Mouse (Mus musculus): ENCODE results near the gene Creb3l4. TPM values are rescaled to one million over a fixed set of nuclear protein-coding genes. Genes with fewer than 3 reads are reported as not detected.
"Not testable (repeated sequence)": the region's sequence is repeated elsewhere in the genome, so short reads cannot be mapped to it uniquely, and the experiment has no call there.

Creb3l4 gene
- not detected in 2 replicates for total RNA-seq (2017)

DNA sequence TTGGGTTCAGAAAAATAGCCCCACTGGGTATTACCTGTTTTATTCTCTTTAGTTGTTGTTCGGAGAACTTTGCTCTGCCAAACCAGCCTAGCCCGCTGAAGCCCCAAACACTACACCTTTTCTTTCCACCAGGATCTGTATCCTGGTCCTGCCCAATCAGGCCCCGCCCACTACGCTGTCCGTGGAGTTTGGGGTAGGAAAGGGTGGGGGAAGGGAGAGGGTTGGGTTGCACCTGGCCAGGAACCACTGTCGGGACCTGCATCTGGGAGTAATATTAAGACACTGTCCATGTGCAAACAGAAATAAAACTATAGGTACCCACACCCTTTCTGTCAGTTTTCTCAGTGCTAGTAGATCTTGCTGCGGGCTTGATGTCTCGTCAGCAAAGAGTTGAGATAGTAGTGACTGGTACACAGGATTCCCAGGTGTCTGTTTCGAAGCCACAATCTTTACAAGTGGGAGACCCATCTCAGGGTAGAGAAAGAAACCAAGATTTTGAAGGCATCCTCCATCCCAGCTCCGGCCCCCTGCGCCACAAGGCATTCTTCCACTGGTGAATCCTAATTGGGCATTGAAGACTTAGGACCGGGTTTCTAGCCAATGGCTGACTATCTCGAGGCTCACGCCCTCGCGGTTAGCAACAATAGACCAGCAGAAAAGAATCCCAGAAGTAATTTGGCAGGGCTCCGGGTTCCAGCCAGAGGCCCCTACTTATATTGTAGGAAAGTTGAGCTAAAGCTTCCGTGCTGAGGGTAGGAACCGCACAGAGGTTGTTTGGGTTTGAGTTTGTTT, at the start of gene Creb3l4:
Creb3l4 (minus strand) TSS at position 529 of the 792 bp plus-strand sequence.
- no peak for ATAC-seq (replicated peaks in 1 of 2; ENCODE audit: insufficient read depth in 1 of 2, low FRiP score in 2 of 2, low TSS enrichment in 1 of 2, low read depth in 1 of 2, poor library complexity in 2 of 2, severe bottlenecking in 2 of 2)

DNA sequence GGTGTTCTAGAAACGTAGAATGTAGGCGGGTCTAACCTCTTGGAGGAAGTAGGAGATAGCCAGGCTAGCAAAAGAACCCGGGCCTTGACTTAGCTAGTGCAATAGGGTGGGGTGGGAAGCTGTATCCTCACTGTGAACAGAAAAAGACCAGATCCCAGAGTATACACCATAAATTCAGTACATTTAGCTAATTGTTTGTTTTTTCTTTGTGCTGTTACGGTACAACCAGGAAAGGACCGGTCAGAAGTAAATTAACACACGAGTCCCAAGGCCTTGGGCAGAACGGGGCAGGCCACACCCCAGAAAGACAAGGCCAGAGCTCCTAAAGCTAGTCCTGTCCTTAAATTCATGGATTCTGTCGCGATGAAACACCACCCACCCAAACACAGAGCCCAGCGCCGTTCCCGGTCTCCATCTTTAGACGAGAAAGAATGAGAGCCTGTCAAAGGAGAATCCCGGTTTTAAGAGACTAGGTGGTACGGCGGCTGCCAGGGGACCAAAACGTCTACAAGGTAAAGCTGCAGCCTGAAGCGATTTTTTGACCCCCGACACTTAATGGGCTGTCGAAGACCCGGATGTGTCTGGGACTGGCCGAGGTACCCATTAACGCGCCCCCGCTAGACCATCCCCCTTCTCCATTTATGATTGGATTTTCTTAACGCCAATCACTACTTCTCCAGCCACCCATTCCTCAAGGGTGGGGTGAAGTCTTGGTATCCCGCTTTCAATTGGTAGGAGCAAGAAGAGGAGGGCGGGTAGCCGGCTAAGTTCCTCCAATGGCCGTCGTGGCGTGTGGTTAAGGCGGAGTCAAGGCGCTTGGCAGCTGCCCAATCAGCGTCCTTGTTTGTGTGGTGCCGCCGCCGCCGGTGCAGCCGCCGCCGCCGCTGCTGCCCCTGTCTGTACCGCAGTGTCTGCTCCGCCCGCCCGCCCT, 49.3 kb upstream of the Creb3l4 start, which contains the start of gene Gatad2b:
Gatad2b (plus strand) TSS at position 834 of the 931 bp plus-strand sequence.
- peak; percentile 98 to 99 for ATAC-seq (replicated peaks in 1 of 2; ENCODE audit: insufficient read depth in 1 of 2, low FRiP score in 2 of 2, low TSS enrichment in 1 of 2, low read depth in 1 of 2, poor library complexity in 2 of 2, severe bottlenecking in 2 of 2)

- no peak for ATAC-seq (replicated peaks in 1 of 2; ENCODE audit: insufficient read depth in 1 of 2, low FRiP score in 2 of 2, low TSS enrichment in 1 of 2, low read depth in 1 of 2, poor library complexity in 2 of 2, severe bottlenecking in 2 of 2)
These were observed 48.7 kb upstream of the Creb3l4 start for GRCm38 (mm10) chr3:90291982-90292344.

DNA sequence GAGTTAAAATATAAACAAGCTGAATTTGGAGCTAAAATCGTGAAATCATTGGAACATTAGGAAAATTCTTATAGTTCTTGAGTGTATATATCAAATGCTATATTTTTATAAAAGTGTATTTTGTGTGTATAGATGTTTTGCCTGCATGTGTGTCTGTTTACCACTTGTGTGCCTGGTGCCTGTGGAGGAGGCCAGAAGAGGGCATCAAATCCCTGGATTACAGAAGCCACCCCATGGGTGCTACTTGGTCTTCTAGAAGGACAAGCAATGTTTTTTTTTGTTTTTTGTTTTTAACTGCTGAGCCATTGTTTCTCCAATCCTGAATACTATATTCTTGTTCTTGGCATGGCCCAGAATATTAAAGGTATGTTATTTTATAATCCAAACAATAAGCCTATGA, 47.3 kb upstream of the Creb3l4 start:
- no peak for ATAC-seq (replicated peaks in 1 of 2; ENCODE audit: insufficient read depth in 1 of 2, low FRiP score in 2 of 2, low TSS enrichment in 1 of 2, low read depth in 1 of 2, poor library complexity in 2 of 2, severe bottlenecking in 2 of 2)

DNA sequence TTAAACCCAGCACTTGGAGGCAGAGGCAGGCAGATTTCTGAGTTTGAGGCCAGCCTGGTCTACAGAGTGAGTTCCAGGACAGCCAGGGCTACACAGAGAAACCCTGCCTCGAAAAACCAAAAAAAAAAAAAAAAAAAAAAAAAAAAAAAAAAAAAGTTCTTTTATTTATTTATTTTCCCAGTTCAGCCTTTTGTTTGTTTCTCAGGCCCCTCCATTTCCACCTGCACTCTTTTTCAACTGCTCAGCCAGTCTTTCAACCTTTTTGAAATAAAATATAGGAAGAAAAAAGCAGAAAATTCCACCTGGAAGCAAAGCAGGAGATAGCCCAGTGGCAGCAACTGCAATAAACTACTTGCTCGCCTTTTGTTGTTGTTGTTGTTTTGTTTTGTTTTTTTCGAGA, 46.1 kb upstream of the Creb3l4 start:
- ATAC-seq (replicated peaks in 1 of 2; ENCODE audit: insufficient read depth in 1 of 2, low FRiP score in 2 of 2, low TSS enrichment in 1 of 2, low read depth in 1 of 2, poor library complexity in 2 of 2, severe bottlenecking in 2 of 2), result not testable (repeated sequence)

GRCm38 (mm10) chr3:90284150-90284549, 40.8 kb upstream of the Creb3l4 start:
- no peak for ATAC-seq (replicated peaks in 1 of 2; ENCODE audit: insufficient read depth in 1 of 2, low FRiP score in 2 of 2, low TSS enrichment in 1 of 2, low read depth in 1 of 2, poor library complexity in 2 of 2, severe bottlenecking in 2 of 2)

DNA sequence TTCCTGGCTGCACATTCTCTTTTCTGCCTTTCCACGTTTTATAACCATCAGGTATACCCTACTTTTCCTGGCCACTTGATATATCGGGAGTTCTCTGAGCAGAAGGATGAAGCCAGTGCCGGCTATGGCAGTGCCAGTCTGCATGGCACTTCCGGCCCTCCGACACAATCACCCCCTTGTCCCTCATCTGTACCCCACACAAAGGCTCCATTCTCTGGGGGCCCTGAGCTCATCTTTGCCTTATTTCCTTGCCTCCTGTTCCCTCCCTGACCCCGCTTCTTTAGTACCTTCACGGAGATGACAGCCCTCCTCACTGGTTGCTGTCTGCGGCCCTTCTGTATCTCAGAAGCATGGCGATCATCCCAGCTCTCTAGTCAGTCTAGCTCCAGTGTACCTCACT, 37.4 kb upstream of the Creb3l4 start:
- ATAC-seq (replicated peaks in 1 of 2; ENCODE audit: insufficient read depth in 1 of 2, low FRiP score in 2 of 2, low TSS enrichment in 1 of 2, low read depth in 1 of 2, poor library complexity in 2 of 2, severe bottlenecking in 2 of 2), result no peak

- ATAC-seq (replicated peaks in 1 of 2; ENCODE audit: insufficient read depth in 1 of 2, low FRiP score in 2 of 2, low TSS enrichment in 1 of 2, low read depth in 1 of 2, poor library complexity in 2 of 2, severe bottlenecking in 2 of 2), result no peak
These were observed 36.4 kb upstream of the Creb3l4 start for GRCm38 (mm10) chr3:90279743-90280142.

- no peak for ATAC-seq (replicated peaks in 1 of 2; ENCODE audit: insufficient read depth in 1 of 2, low FRiP score in 2 of 2, low TSS enrichment in 1 of 2, low read depth in 1 of 2, poor library complexity in 2 of 2, severe bottlenecking in 2 of 2)
These were observed 35.9 kb upstream of the Creb3l4 start for GRCm38 (mm10) chr3:90279216-90279615.

GRCm38 (mm10) chr3:90278211-90278610, 34.9 kb upstream of the Creb3l4 start:
- ATAC-seq (replicated peaks in 1 of 2; ENCODE audit: insufficient read depth in 1 of 2, low FRiP score in 2 of 2, low TSS enrichment in 1 of 2, low read depth in 1 of 2, poor library complexity in 2 of 2, severe bottlenecking in 2 of 2), result no peak

DNA sequence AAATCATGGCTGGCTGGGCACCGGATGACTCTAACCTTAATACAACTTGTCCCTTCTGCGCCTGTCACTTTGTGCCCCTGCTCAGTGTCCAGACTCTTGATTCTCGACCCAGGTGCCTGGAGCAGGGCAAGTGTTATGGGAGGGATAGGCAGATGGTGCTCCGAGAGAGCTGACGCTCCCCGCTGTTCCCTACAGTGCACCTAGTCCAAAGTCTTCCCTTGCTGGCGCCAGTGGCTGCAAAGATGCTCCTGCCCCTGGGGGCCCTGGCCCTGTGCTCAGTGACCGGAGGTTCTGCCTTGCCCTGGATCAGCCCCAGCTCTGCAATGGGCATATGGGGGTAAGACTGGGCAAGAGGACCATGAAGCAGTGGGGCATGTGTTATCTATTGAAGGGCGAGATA, 34.5 kb upstream of the Creb3l4 start:
- no peak for ATAC-seq (replicated peaks in 1 of 2; ENCODE audit: insufficient read depth in 1 of 2, low FRiP score in 2 of 2, low TSS enrichment in 1 of 2, low read depth in 1 of 2, poor library complexity in 2 of 2, severe bottlenecking in 2 of 2)

GRCm38 (mm10) chr3:90276858-90277257, 33.5 kb upstream of the Creb3l4 start:
- no peak for ATAC-seq (replicated peaks in 1 of 2; ENCODE audit: insufficient read depth in 1 of 2, low FRiP score in 2 of 2, low TSS enrichment in 1 of 2, low read depth in 1 of 2, poor library complexity in 2 of 2, severe bottlenecking in 2 of 2)

GRCm38 (mm10) chr3:90275286-90275685, 32.0 kb upstream of the Creb3l4 start:
- no peak for ATAC-seq (replicated peaks in 1 of 2; ENCODE audit: insufficient read depth in 1 of 2, low FRiP score in 2 of 2, low TSS enrichment in 1 of 2, low read depth in 1 of 2, poor library complexity in 2 of 2, severe bottlenecking in 2 of 2)

DNA sequence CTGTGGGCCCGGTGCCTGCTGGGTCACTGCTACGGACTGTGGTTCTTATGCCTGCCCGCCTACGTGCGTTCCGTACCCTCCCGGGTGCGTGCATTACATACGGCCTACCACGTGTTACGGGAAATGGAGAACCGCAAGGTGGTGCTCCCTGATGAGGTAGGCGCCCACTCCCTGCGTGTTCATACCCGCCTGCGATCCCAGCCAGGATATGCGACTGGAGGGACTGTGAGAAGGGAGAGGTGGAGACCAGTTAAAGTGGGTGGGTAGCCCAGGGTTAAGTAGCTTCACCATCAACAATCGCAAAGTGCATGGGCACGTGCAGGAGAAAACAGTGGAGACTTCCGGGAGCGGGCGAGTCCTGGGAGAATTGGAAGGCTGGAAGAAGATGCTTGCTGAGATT, 30.5 kb upstream of the Creb3l4 start:
- no peak for ATAC-seq (replicated peaks in 1 of 2; ENCODE audit: insufficient read depth in 1 of 2, low FRiP score in 2 of 2, low TSS enrichment in 1 of 2, low read depth in 1 of 2, poor library complexity in 2 of 2, severe bottlenecking in 2 of 2)

GRCm38 (mm10) chr3:90272170-90272569, 28.9 kb upstream of the Creb3l4 start:
- no peak for ATAC-seq (replicated peaks in 1 of 2; ENCODE audit: insufficient read depth in 1 of 2, low FRiP score in 2 of 2, low TSS enrichment in 1 of 2, low read depth in 1 of 2, poor library complexity in 2 of 2, severe bottlenecking in 2 of 2)

DNA sequence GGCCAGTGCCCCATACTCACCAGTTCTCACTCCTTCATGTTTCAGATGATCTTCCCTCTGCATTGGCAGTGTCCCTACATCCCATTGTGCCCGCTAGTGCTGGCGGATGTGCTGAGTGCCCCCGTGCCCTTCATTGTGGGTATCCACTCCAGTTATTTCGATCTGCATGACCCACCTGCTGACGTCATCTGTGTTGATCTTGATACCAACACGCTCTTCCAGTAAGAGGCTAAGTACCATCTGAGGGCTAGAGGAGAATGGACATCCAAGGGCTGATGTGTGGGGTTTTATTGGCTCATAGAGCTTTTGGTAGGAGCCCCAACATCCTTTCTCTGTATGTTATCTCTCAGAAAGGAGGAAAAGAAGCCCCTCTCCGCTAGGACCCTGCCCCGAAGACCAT, 27.5 kb upstream of the Creb3l4 start:
- no peak for ATAC-seq (replicated peaks in 1 of 2; ENCODE audit: insufficient read depth in 1 of 2, low FRiP score in 2 of 2, low TSS enrichment in 1 of 2, low read depth in 1 of 2, poor library complexity in 2 of 2, severe bottlenecking in 2 of 2)

- ATAC-seq (replicated peaks in 1 of 2; ENCODE audit: insufficient read depth in 1 of 2, low FRiP score in 2 of 2, low TSS enrichment in 1 of 2, low read depth in 1 of 2, poor library complexity in 2 of 2, severe bottlenecking in 2 of 2), result no peak
These were observed 25.7 kb upstream of the Creb3l4 start for GRCm38 (mm10) chr3:90268971-90269370.

DNA sequence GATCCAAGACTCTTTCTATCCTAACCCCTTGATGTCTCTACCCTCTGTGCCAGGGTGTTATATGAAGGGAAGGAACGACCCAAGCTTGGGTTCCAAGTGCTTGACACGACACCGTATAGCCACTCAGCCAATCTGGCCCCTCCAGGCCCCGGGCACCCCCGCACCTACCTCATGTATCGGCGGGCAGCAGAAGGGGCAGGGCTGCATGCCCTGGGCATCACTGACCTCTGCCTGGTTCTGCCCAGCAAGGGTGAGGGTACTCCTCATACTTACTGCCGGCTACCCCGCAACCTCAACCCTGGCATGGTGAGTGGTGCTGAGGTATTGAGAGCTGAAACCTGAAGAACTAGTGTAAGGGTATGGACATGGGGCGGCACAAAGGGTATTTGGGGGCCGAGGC, 24.9 kb upstream of the Creb3l4 start:
- ATAC-seq (replicated peaks in 1 of 2; ENCODE audit: insufficient read depth in 1 of 2, low FRiP score in 2 of 2, low TSS enrichment in 1 of 2, low read depth in 1 of 2, poor library complexity in 2 of 2, severe bottlenecking in 2 of 2), result no peak
